Mouse (Mus musculus): ENCODE measurements at regions not wholly inside any gene's neighbourhood (a gene's known extent, or its start where the extent isn't known, plus 50 kb on each side); places are given as distances from the start of the nearest gene placed in this dataset.

DNA sequence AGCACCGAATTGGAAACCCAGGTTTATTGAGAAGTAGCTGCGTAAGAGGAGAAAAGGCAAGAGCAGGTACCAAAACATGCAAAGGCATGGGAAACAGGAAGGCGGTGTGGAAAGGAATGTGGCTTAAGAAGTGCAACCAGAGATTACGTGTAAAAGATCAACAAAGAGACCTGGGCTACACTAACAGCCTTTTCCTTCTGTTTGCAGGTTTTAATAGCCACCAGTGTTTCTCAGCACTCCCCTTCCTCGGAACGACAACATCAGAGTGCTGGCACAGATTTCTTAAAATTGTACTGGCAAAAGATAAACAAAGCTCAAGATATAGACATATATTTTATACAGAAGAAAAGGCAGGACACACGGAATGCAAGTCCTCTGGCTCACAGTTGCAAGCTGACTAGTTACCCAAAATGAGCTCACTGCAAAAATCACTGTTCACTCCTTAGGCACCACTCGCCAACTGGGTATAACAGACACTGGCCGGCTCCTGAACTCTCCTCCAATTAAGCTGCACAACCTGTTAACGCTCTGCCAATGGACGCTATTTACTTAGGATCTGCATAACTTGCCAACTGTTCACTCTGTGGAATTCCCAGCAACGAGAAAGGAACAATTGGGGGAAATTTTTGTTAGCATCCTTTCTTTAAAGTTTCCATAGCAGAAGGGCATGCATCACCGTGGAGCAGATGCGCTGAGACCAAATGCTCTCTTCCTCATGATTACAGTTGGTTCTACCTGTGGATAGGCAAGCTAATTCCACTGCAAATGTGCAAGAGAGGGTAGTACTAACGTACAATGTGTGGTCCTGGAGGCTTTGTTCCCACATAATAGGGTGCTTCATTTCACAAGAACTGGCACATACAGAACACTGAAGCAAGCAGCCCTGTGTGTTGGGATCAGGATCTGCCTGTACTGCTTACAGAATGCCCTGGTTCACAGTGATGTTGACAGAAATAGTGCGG lies 465.9 kb downstream of the Gtdc1 start:
- Histone ChIP-seq H3K27ac (peak overlapping the region; percentile 77), H3K4me3 (peak overlapping the region; percentile 9; the same call in 1 of the 2 replicates)
- TF ChIP-seq CTCF (conservative IDR thresholded peaks at IDR 0.05), result no peak
- peak in 1 of 2 experiments; percentile 3 for DNase-seq (ENCODE audit: low spot score in 2 of 2)

DNA sequence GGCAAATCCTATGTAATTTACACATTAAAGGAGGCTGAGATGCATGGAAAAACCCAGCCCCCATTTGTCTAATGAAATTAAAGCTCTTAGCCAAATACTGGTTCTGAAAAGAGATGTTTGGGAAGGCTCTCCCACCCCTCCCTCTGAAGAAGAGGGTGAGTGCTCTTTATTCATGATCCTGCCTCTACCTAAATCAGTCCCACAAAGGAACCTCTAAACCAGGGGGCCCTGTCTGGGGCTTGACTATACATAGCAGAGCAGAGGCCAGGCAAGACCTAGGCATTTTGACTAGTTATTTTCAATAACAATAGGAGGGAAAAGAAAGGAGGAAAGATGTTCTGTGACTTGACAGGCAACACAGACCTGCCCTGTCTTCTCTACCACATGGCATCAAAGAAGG lies 478.0 kb downstream of the Gtdc1 start:
- TF ChIP-seq CTCF (conservative IDR thresholded peaks at IDR 0.05), result no peak
- no peak overlapping the region for H3K4me3 ChIP-seq
- no peak for DNase-seq (ENCODE audit: low spot score in 2 of 2)
- no peak overlapping the region for H3K27ac ChIP-seq
